Mouse (Mus musculus): ENCODE measurements around the gene Spock2.

The Spock2 gene

DNA sequence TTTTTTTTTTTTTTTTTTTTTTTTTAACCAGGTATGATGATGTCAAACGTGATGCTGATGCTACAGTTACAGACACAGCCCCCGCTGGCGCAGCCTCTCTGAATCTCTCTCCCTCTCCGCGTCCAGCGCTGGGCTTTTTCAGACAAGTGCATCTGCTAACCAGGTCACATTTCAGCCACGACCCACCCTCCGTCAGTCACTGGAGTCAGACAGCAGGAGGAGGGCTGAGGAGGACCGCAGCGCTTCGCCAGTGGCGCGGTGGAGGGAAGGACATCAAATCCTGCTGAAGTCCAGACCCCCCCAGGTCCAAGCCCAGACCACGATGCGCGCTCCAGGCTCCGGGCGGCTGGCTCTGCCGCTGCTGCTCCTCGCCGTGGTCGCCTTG lies at the start of gene Spock2:
Gene Spock2, plus strand, starts transcription at position 74 of the 385 bp plus-strand sequence.
- DNase-seq, result no peak

GRCm38 (mm10) chr10:60062173-60062572 lies 43.8 kb upstream of the Spock2 start:
- DNase-seq, result no peak

DNA sequence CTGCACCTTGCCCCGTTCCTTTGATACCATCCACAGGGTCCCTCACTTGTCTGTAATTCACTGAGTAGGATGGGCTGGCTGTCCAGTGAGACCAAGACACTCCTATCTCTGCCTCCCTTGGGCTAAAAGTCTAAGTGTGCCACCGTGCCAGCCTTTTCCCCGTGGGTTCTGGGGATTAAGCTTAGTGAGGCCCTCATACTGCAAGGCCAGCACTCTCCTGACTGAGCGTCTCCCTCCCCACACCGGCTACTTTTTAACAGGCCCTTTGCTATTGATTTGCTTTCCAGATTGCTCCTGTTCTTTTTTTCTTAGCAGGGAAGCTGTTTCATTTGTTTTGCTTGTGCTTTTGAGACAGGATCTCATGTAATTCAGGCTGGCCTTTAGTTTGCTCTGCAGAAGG lies 43.1 kb upstream of the Spock2 start:
- no peak for DNase-seq

DNA sequence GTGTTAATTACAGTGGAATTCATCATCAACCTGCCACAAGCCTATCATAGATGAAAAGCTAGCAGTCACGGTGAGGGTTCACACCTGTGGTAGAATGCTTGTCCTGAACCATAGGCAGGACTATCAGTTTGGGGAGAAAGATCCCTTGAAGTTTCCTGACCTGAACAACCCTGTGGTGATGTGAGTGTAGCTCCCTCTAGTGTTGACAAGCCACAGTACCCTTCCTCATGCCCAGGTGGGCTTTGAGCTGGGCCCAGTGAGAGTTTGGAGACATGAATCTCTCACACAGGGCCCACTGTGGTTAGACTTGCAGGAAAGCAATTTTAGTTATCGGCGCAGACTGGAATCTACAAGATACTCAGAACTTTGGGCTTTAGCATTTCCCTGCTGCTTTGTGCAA lies 39.5 kb upstream of the Spock2 start:
- DNase-seq, result peak in 1 of 2 experiments; percentile 36

DNA sequence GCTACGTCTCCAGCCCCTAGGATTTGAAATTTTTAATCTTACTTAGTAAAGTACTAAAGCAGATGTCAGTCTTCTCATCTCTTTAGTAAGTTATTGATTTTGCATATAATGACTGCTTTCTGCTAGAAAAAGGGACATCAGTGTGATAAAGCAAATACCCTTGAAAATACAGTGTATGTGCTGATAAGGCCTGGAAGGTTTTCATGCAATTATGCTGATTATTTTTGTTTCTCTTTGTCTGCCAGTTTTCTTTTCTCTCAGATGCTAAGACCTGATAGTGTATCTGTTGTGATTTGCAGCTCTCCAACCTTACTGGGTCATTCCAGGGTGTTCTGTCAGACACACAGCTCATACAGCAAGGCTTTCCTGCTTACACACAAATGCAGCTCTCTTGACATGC lies 30.9 kb upstream of the Spock2 start:
- no peak for DNase-seq

GRCm38 (mm10) chr10:60077226-60077625 lies 28.8 kb upstream of the Spock2 start:
- DNase-seq, result no peak

DNA sequence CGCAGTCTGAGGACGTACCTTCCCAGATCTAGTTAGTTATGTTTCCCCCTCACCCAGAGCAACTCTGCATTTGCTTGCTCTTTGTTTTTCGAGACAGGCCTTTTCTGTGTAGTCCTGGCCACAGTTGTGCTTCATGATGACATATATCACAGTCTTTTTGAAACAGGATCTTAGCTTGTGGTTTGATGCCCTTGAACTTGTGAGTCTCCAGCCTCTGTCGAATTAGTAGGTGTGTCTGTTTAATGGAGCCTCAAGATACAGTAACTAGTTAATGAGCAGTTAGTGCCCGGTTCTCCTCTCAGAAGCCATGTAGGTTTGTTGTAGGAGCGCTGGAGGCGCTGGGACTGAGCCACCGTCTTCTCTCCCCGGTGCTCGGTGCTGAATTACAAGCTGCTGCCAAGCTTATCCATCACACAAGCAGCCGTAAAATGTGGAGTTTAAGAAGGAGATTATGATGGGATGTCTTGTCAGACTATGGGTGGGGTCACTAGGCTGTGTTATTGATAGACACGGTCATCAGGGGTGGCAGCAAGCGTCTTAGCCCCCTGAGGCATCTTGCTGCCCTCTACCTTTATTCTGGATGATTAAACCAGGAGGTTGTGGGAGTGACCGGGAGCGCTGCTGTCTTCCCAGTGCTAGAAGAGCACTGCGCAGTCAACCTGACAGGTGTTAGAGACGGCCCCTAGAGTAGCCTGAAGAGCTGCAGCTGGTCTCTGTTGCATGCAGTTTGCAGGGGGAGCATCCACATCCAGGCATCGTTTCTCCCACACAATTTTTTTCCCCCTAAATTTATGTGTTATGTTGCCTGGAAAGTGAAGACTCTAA lies 28.1 kb upstream of the Spock2 start:
- no peak for DNase-seq

GRCm38 (mm10) chr10:60078561-60078917 lies 27.5 kb upstream of the Spock2 start:
- no peak for DNase-seq

DNA sequence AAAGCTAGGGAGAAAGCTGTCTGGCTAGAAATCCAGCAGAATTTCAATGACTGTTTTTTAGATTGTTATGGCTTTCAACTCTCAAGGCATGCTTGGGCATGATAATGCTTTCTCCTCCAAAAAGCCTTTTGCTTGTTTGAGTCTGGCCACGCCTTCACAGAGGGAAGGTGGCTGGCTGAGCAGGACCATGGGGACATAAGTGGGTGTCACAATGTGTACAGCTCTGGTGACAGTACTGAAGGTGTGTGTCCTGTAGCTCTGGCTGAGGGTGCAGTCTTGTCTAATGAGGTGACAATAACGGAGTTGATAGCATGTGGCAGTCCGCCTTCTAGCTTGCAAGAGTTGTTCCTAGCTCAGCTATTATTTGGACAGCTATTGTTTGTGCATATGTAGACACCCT lies 25.8 kb upstream of the Spock2 start:
- DNase-seq, result no peak

- no peak for DNase-seq
These were observed 25.4 kb upstream of the Spock2 start for GRCm38 (mm10) chr10:60080601-60080981.

DNA sequence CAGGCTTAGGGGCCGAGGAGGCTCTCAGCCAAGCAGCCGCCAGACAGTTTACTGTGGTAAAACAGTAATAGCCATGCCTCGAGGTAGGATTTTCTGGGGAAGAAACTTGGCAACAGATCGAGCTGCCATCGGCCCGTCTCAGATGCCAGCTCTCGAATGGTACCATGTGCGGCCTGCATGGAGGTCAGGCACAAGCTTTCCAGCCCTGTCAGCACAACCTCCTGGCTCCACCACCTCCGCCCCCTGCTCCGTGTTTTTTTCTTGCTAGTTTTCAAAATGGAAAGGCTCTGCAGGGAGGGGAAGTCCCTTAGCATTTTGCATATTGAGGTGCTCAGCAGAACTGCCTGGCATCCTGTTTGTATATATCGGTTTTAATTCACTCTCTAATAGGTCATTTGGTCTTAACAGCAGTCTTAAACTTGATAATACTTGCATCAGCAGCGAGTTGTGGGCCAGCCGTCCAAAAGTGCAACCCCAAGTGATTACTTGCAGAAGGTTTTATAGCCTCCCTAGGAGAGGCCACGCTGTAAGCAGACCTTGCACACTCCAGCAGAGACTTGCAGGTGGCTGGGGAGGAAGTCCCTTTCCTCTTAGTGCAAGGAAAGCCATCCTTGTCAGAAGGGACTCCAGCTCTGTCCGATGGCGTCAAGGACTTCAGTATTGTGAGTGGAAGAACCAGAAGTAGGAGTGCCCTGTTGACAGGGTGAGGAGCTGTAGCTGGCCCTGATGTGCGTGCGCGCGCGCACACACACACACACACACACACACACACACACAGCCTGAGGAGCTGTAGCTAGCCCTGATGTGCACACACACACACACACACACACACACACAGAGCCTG lies 24.8 kb upstream of the Spock2 start:
- DNase-seq, result peak in 1 of 2 experiments; percentile 15

DNA sequence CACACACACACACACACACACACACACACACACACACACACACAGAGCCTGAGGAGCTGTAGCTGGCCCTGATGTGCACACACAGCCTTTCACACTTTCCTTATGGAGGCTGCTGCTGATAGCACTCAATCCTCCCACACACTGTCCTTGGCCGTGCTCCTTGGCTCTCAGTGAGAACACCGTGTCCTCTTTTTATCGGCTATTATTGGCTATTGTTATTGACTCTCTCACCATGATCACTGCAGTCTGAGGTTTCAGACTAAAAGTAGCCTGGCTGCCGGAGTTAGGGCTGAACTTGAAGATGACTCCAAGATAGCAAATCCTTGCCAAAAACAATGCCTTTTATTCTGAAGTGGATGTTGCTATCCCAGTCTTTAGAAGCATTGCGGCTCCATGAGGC lies 24.1 kb upstream of the Spock2 start:
- DNase-seq, result no peak

GRCm38 (mm10) chr10:60084065-60084464 lies 22.0 kb upstream of the Spock2 start:
- DNase-seq, result no peak

GRCm38 (mm10) chr10:60092311-60092710 lies 13.7 kb upstream of the Spock2 start:
- DNase-seq, result no peak

GRCm38 (mm10) chr10:60093751-60094150 lies 12.3 kb upstream of the Spock2 start:
- DNase-seq, result no peak

- DNase-seq, result no peak
These were observed 10.5 kb upstream of the Spock2 start for GRCm38 (mm10) chr10:60095558-60095957.

DNA sequence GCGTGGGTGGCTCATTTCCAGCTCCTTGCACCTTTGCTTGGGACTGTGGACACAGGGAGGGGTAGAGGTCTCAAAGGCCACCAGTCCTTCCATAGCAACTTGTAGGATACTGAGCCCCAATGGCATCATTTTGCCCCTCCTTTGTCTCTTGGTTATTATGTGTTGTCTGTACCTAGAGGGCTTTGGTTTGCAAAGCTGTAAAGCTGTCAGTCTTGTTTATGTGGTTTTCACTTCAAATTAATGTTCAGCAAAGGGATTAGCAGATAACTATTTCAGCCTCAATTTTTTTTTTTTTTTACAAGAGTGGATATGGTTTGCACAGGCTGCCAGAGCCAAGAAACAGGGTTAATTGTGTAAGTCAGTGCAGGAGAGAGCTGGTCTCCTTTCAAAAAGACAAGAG lies 9.7 kb upstream of the Spock2 start:
- DNase-seq, result no peak

GRCm38 (mm10) chr10:60097146-60097545 lies 8.9 kb upstream of the Spock2 start:
- no peak for DNase-seq

GRCm38 (mm10) chr10:60097774-60098173 lies 8.2 kb upstream of the Spock2 start:
- DNase-seq, result no peak

DNA sequence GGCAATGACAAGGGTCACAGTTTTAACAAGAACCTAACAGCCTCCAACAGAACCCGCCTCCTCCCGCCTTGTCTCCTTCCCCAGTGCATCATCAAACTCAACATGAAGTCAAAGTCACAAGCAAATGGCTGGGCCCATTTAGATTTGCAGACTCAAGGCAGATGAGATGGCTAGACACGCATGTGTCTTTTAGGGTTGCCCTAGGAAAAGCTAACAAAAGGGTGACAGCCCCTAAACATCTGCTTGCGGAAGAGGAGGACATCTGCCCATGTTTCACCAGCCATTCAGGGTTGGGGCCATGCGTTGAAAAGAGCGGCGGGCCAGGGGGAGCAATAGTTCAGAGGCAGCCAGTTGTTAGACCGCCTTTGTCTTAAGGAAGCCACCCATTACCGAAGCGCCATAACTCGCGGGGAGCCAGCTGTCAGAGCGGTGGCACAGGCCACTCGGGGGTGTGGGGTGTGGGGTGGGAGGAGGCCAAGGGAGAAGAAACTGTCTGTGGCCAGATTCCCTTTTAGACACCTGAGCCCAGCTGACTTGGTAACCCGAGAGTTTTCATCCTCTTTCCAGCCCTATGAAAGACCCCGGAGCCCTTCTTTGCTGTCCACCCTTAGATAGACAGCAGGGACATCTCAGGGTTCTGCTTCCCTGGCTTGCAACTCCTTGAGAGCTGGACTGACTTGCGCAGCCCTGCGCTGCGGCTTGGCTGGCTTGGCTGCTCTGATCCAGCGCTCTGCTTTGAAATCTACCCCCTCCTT lies 451 bp upstream of the Spock2 start:
- DNase-seq, result no peak

DNA sequence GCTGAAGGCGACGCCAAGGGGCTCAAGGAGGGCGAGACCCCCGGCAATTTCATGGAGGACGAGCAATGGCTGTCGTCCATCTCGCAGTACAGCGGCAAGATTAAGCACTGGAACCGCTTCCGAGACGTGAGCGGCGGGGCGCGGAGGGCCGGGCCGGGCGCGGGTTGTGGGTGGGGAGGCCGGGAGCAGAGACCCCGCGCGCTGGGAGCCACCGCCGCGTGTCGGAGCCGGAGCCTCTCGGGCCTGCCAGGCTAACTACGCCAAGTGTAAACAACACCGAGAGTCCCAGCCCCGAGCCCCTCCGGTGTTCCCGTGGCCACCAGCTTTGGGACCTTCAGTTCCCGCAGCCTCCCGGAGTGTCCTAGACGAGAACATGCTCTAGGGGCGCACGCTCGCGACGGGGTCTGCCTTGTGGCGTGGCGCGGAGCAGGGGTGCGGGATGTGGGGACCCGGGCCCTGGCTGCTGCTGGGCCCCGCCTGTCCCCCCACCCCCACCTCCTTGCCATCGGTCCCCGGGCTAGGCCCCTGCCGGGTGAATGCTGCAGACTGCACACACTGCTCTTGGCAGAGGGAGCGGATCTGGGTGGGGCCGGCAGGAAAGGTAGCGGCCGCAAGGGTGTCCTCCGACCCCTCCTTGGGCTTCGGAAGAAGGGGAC lies 640 bp downstream of the Spock2 start:
- no peak for DNase-seq

DNA sequence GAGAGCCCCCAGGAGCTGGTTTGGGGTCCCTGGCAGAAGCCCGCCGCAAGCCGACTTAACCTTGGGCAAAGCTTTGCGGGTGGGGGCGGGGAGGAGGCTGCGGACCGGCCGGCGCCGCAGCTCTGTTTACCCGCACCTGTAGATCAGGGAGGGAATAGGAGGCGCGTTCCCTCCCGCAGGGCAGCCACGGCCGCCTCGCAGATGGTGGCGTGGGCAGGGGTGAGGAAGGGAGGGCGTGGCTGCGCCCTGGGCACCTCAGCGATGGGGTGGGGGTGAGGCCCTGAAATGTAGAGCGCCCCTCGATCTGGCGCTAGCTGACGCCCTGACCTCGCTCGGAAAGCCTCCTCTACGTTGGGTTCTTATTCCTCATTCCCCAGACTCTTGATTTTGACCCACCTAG lies 1.4 kb downstream of the Spock2 start:
- DNase-seq, result no peak
